Mouse (Mus musculus) midbrain, embryonic 10.5 days (tissue): ENCODE measurements around the gene Ube2b. TPM values are rescaled to one million over a fixed set of nuclear protein-coding genes. Genes with fewer than 3 reads are reported as not detected.

Experiments used
- DNase-seq: peaks from one replicate; pipeline ENCODE4 v3.0.0-alpha.2; 2017; ENCODE audit warnings: low spot score
- H3K27ac ChIP-seq: fragments of 300-500 bp; sonication (generic); replicated peaks from 2 replicates; pipeline ENCODE4 v1.5.1; 2016; ENCODE audit warnings: mild to moderate bottlenecking
- H3K27me3 ChIP-seq: fragments of 300-500 bp; sonication (generic); 2 replicates; pipeline ENCODE4 v1.6.1; 2016; ENCODE audit warnings: low read depth, mild to moderate bottlenecking; ENCODE audit not compliant: poor library complexity, severe bottlenecking
- H3K36me3 ChIP-seq: fragments of 300-500 bp; sonication (generic); 2 replicates; pipeline ENCODE4 v1.6.1; 2016; ENCODE audit warnings: mild to moderate bottlenecking, moderate library complexity
- H3K4me1 ChIP-seq: fragments of 300-500 bp; sonication (generic); 2 replicates; pipeline ENCODE4 v1.6.1; 2016
- H3K4me3 ChIP-seq: fragments of 300-500 bp; sonication (generic); 2 replicates; pipeline ENCODE4 v1.5.1; 2016; ENCODE audit warnings: mild to moderate bottlenecking, moderate library complexity
- H3K9me3 ChIP-seq: fragments of 300-500 bp; sonication (generic); replicated peaks from 2 replicates; pipeline ENCODE4 v1.6.1; 2016; ENCODE audit warnings: mild to moderate bottlenecking
- WGBS: fragments of 180-500 bp; shearing (Covaris S2); methylation state at CpG from one replicate; pipeline ENCODE4 v1.1.7; 2016; 5-methylcytosine and 5-hydroxymethylcytosine counted together
- polyA plus RNA-seq: library from polyadenylated mRNA; unstranded; fragments of >200 nt; fragmentation: Nextera tagmentation; extraction: Ambion mirVana; gene quantifications from 2 replicates; pipeline ENCODE4 v1.2.1, GENCODE M21; 2016

Ube2b gene
- polyA plus RNA-seq, 1 experiment from 2014 or later = 202 TPM

DNA sequence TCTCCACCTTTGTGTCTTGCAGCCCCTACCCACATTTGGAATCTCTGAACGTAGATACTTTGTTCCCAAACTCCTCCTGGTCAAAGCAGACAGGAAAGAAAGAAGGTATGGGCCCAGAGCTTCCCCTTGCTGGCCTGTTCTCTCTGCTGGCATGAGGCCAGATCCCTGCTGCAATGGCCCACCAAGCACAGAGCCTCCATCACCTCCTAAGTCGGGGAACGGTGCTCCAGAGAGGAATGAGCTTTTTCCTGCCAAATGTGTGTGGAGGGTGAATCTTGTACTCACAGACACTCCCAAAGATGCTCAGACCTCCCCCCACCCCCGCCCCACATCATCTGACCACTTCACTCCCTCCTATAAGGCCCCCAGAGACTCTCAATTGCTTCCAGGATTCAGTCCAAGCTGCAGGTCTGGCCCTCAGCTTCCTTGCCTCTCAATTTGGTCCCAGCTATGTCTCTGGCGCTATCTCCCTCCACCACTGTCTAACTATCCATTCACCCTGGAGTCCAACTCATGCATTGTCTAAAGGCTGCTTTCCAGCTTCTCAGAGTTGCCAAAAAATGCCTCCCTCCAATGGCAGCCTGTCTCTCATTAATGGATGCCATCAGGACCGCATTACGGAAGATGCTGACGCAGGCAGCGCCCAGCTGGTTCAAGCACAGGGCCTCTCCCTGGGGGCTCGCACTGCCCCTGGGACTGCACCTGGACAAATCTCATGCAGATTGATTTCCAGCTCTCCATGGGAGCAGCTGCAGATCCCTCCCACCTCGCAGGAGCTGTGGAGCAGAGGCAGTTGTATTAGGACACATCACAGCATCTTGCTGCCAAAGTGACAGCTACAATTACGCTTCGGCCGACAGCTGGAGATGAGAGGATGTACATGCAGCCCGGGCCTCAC is 57.7 kb downstream of the Ube2b start:
- no peak for DNase-seq

DNA sequence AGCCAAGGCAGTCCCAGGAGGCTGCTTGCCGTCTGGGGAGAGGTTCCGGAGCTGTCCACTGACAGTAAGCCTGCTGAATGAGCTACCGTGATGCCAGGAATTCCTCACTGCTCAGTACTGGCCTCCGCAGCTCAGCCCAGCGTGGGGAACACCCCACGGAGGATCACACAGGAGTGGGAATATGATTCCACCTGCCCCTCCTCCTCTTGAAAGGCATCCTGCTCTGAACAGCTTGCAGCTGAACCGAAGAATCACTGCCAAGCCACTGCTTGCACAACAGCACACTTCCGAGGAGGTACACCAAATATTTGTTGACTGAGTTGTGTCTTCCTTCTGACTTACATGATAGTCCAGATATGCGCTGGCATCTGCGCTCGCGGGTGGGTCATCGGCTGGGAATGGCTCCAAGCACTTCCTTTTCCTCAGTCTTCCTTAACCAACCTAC is 60.0 kb downstream of the Ube2b start:
- peaks cover 5% of the 10 kb centered on the region for H3K4me1 ChIP-seq
- no peaks in the 10 kb centered on the region for H3K9me3 ChIP-seq
- 80% methylated on average over 13 of the region's 13 CpGs for WGBS
- DNase-seq = no peak
- no peaks in the 10 kb centered on the region for H3K36me3 ChIP-seq
- H3K27ac ChIP-seq = no peak overlapping the region
- no peaks in the 10 kb centered on the region for H3K27me3 ChIP-seq
- no peak overlapping the region for H3K4me3 ChIP-seq

More for the DNA sequence above, 57.7 kb downstream of the Ube2b start:
- Histone ChIP-seq H3K4me1 (peaks cover 3% of the 10 kb centered on the region), H3K36me3 (no peaks in the 10 kb centered on the region), H3K4me3 (no peak overlapping the region), H3K27ac (no peak overlapping the region), H3K9me3 (no peaks in the 10 kb centered on the region), H3K27me3 (no peaks in the 10 kb centered on the region)
- WGBS = 75% methylated on average over 15 of the region's 15 CpGs

DNA sequence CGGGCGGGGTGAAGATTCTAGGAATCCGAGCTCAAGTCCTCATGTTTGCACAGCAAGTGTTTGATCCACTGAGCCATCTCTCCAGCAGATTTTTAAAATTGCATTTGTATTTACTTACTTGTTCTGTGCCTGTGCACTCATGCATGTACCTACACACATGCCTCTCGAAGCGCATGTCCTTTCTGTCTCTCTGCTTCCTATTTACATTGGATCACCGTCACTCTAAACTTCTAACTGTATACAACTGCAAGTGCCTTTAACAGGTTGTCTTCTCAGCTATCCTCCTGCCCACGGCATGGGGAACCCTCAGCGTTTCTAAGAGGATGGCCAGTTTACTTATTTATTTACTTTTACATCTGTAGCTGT is 61.0 kb downstream of the Ube2b start:
- Histone ChIP-seq H3K36me3 (no peaks in the 10 kb centered on the region), H3K27ac (no peak overlapping the region), H3K4me3 (no peak overlapping the region), H3K27me3 (no peaks in the 10 kb centered on the region), H3K9me3 (no peaks in the 10 kb centered on the region), H3K4me1 (peaks cover 5% of the 10 kb centered on the region)
- 85% methylated on average over 8 of the region's 8 CpGs for WGBS
- DNase-seq = no peak

DNA sequence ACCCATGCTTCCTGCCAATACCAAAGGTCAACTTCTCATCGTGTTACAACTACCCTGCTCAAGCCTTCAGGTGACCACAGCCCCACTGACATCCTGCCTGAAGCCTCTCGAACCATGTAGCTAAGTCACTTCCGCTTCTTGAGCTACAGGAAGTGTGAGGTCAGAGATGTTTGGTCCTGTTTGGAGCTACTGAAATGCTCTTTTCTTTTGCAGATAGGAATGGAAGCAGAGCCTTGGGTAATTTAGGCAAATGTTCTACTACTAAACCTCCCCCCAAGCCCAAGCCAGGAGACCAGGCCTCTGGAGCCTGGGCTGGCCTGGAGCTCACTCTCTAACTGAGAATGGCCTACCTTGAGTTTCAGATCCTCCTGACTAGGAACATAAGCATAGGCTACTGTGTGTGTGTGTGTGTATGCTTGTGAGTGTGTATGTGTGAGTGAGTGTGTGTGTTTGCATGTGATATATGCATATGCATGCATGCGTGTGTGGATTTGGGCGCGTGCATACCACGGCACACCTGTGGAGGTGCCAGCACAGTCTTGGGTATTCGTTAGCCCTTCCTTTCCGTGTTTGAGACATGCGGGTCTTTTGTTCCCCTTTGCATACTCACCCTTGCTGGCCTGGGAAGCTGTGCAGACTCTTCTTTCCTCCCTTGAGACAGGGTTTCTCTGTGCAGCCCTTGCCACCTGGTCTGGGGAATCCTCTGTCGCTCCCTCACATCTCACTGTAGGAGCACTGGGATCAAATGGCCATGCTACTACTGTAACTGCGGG is 61.6 kb downstream of the Ube2b start:
- no peaks in the 10 kb centered on the region for H3K36me3 ChIP-seq
- H3K4me3 ChIP-seq = no peak overlapping the region
- no peaks in the 10 kb centered on the region for H3K9me3 ChIP-seq
- WGBS = 86% methylated on average over 12 of the region's 12 CpGs
- peaks cover 5% of the 10 kb centered on the region for H3K4me1 ChIP-seq
- H3K27ac ChIP-seq = no peak overlapping the region
- DNase-seq = no peak
- H3K27me3 ChIP-seq = no peaks in the 10 kb centered on the region

DNA sequence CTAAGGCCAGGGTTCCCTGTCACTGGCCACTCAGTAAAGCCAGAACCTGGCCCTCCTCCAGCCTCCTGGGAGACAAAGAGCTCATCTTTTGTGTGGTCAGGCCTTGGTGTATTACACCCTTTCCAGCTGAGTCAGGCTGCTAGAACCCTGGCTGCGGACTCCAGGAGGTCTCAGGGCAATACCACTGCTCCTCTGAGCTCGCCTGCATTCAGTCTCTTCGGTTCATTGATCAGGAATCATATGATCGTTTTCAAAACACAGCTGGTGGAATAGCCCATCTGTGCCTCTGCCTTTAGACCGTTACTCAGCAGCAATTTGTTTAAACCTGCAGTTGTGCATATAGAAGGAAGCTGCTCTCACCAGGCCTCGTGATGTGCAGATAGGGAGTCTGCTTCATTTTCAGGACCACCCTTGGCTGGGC is 63.2 kb downstream of the Ube2b start:
- Histone ChIP-seq H3K4me1 (peaks cover 2% of the 10 kb centered on the region; the same call in 1 of the 2 replicates), H3K27me3 (no peaks in the 10 kb centered on the region)
- 73% methylated on average over 6 of the region's 6 CpGs for WGBS

DNA sequence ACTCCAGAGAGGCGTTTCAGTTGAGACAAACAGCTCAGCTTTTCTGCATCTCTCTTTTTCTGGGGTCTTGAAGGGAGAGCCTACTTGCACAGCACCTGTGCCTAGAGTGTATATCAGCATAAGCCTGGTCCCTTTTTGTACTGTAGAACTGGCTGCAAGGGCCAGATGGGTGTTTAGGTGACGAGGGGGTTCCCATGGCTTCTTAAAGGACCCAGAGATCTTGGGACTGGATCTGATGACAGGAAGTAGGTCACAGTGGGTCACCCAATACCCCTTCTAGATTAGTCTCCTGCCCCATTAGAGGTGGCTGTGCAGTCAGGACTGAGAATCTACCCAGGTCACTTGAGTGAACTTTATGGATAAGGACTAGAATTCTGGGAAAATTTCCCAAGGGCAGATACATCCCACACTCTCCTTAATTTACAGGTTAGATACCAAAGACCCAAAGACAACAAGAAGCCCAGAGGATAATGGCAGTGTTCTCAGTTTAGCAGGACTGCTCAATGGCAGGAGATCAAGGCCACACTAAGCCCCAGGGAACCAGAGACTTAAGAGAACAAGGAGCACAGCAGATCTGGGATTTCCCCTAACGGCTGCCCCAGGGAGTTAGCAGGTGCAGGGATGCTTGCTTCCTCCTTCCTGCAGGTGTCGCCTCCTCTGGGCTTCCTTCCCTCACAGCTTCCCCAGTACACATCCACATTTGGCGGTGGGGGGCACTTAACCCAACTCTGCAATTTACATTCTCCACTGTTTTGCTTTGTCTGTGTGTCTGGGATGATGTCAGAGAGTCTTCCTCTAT is 64.7 kb downstream of the Ube2b start:
- H3K4me3 ChIP-seq = no peak overlapping the region
- H3K36me3 ChIP-seq = no peaks in the 10 kb centered on the region
- no peak overlapping the region for H3K27ac ChIP-seq
- DNase-seq = no peak
- WGBS = 58% methylated on average over 5 of the region's 5 CpGs
- H3K9me3 ChIP-seq = no peaks in the 10 kb centered on the region
- H3K27me3 ChIP-seq = no peaks in the 10 kb centered on the region
- H3K4me1 ChIP-seq = peaks cover 2% of the 10 kb centered on the region; the same call in 1 of the 2 replicates

More for the DNA sequence above, 63.2 kb downstream of the Ube2b start:
- Histone ChIP-seq H3K36me3 (no peaks in the 10 kb centered on the region), H3K27ac (0 out of 2 replicates have a peak overlapping the region, but pooled peaks have one; percentile 13), H3K4me3 (no peak overlapping the region), H3K9me3 (no peaks in the 10 kb centered on the region)
- no peak for DNase-seq

Other genes starting within 250 kb of the Ube2b start
- gene Sec24a, start 237.1 kb downstream of the Ube2b start, polyA plus RNA-seq = 12.9 and 14.8 TPM in 2 replicates
- gene Sar1b, start 237.1 kb downstream of the Ube2b start, polyA plus RNA-seq = 124 and 125 TPM in 2 replicates
- gene Jade2, start 143.1 kb downstream of the Ube2b start, polyA plus RNA-seq = 0.41 and 0.47 TPM in 2 replicates
- 141 and 142 TPM in 2 replicates for gene Cdkn2aipnl, start 33.1 kb downstream of the Ube2b start, polyA plus RNA-seq
- gene Cdkl3, start 3.5 kb upstream of the Ube2b start, polyA plus RNA-seq = 9.5 and 13.3 TPM in 2 replicates
- 90.0 and 93.8 TPM in 2 replicates for gene Ppp2ca, start 97.9 kb upstream of the Ube2b start, polyA plus RNA-seq
- not detected in 2 replicates for gene Olfr1373, start 144.8 kb upstream of the Ube2b start, polyA plus RNA-seq
- not detected in 2 replicates for gene Olfr1371, start 213.2 kb upstream of the Ube2b start, polyA plus RNA-seq
- 916 and 943 TPM in 2 replicates for gene Skp1a, start 231.2 kb upstream of the Ube2b start, polyA plus RNA-seq